15 mouse cellular contexts compared by ENCODE assay signal in the genomic region with DNA sequence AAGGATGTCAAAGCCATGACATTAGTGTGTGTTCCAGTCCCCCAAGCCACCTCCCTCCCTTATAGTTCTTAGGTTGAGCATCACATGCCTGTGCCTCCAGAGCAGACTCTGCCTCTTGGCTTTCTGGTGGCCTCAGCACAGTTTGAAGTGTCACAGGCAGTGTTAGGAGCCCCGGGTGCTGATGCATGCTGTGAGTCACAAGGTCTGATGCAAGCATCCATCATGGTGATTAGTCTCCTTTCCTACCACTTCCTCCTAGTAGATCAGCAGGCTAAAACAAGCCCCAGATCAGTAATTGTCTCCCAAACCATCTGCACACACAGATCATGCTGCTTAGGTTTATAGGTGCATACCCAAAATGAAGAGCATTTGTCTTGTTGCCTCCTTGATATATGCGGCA. TPM values are rescaled to one million over a fixed set of nuclear protein-coding genes. Genes with fewer than 3 reads are reported as not detected.
DNase-seq lines count a peak whose midpoint lies in the region; ATAC-seq and TF ChIP-seq lines count a peak whose summit lies in the region.
"Had no signal": no experiment of that assay in that cellular context is flagged by ENCODE, and none has a peak within 500 bp of the region (broad histone marks: within the 10 kb centered on the region; RNA-seq: fewer than 3 reads in every experiment).

No protein-coding gene starts in this region.

- TF ChIP-seq CTCF in liver, adult 2 months (IDR thresholded peaks at IDR 0.05; ENCODE audit: low read depth, low read length), result no peak

- no peak overlapping the region for H3K4me2 ChIP-seq in liver, embryonic 12.5 days
- H3K4me2 ChIP-seq: embryonic facial prominence, embryonic 12.5 days had no signal

- TF ChIP-seq POLR2A in liver, adult 2 months (IDR thresholded peaks at IDR 0.05; ENCODE audit: extremely low read depth, insufficient read depth, low read length), result no peak

- H3K79me2 ChIP-seq in liver, adult 2 months (ENCODE audit: control insufficient read depth, insufficient read depth, low read length), result no peaks in the 10 kb centered on the region

- peaks cover 51% of the 10 kb centered on the region for H3K4me1 ChIP-seq in liver, embryonic 12.5 days
- H3K4me1 ChIP-seq in liver, adult 2 months (ENCODE audit: control insufficient read depth, insufficient read depth, low read length), result no peaks in the 10 kb centered on the region

- H3K9me3 ChIP-seq in liver, embryonic 12.5 days (replicated peaks), result no peaks in the 10 kb centered on the region
- H3K9me3 ChIP-seq: embryonic facial prominence, embryonic 12.5 days had no signal

- H3K27ac ChIP-seq in liver, embryonic 12.5 days, result no peak overlapping the region
- H3K27ac ChIP-seq in liver, adult 2 months (replicated peaks; ENCODE audit: insufficient read depth, low read depth, low read length), result no peak overlapping the region
- H3K27ac ChIP-seq: embryonic facial prominence, embryonic 12.5 days had no signal

- DNase-seq in liver, result peak; percentile 26
- DNase-seq in adrenal gland, adult 18-20 months (ENCODE audit: low spot score in 2 of 2), result peak; percentile 22 to 28
- DNase-seq in liver, adult 2 months (ENCODE audit: extremely low read depth, low read depth, low spot score), result peak; percentile 13
- DNase-seq in splenic B cell, adult 2 months (ENCODE audit: low read depth, low spot score), result peak; percentile 33
- DNase-seq in spleen, adult 18-20 months, result no peak
- DNase-seq in retina, postnatal 1 day, result no peak
- DNase-seq in frontal cortex, postnatal 14 days (ENCODE audit: low spot score in 2 of 2), result no peak
- DNase-seq: cerebellum, adult 18-20 months; heart, adult 18-20 months; kidney, adult 18-20 months had no signal

- no peak for ATAC-seq in liver, embryonic 12.5 days
- ATAC-seq: CD4-positive, CD25-positive, alpha-beta regulatory T cell, adult 4 months; forebrain, embryonic 16.5 days; midbrain, embryonic 16.5 days had no signal

- 44% methylated on average over 2 of the region's 2 CpGs for WGBS in liver, embryonic 12.5 days (ENCODE audit: insufficient replicate concordance)
- WGBS in liver, adult 2 months, result 63% methylated on average over 2 of the region's 2 CpGs

- H3K27me3 ChIP-seq in liver, embryonic 12.5 days (replicated peaks), result no peaks in the 10 kb centered on the region
- no peaks in the 10 kb centered on the region for H3K27me3 ChIP-seq in liver, adult 2 months (ENCODE audit: control insufficient read depth, insufficient read depth, low read length)
- no peaks in the 10 kb centered on the region for H3K27me3 ChIP-seq in splenic B cell, adult 2 months (ENCODE audit: control insufficient read depth, insufficient read depth, low read length, poor library complexity, severe bottlenecking)

- no peak overlapping the region for H3K9ac ChIP-seq in liver, embryonic 12.5 days
- H3K9ac ChIP-seq in liver, adult 2 months (ENCODE audit: low read depth, low read length), result no peak overlapping the region
- H3K9ac ChIP-seq: embryonic facial prominence, embryonic 12.5 days had no signal

- no peaks in the 10 kb centered on the region for H3K36me3 ChIP-seq in liver, embryonic 12.5 days
- no peaks in the 10 kb centered on the region for H3K36me3 ChIP-seq in liver, adult 2 months (ENCODE audit: control insufficient read depth, insufficient read depth, low read length)
- no peaks in the 10 kb centered on the region for H3K36me3 ChIP-seq in splenic B cell, adult 2 months (ENCODE audit: control insufficient read depth, insufficient read depth, low read length, poor library complexity, severe bottlenecking)
- H3K36me3 ChIP-seq: embryonic facial prominence, embryonic 12.5 days had no signal

- H3K4me3 ChIP-seq in liver, embryonic 12.5 days, result no peak overlapping the region
- no peak overlapping the region for H3K4me3 ChIP-seq in liver, adult 2 months (ENCODE audit: insufficient read depth, low read depth, low read length)
- H3K4me3 ChIP-seq: embryonic facial prominence, embryonic 12.5 days had no signal

RNA-seq across cellular contexts. Expression of a gene that starts 35.2 kb away (rescaled TPM):
- 8.8 and 9.5 TPM in 2 replicates for polyA plus RNA-seq in liver, embryonic 12.5 days (2016; fragmentation: Nextera tagmentation; extraction: Ambion mirVana)
- 1 to 10 TPM; 7.3 to 9.0 TPM for total RNA-seq in adrenal gland, adult 18-20 months (2021)
- 0.55 and 1.2 TPM in 2 replicates for total RNA-seq in liver, adult 2 months (2014; rRNA removed)
- polyA plus RNA-seq in liver, adult 2 months (2012; rRNA removed), result 1.8 and 2.0 TPM in 2 replicates

Comparison
In these comparisons a context has a peak if more than half of its experiments do, and no peak if none do; other contexts are left out.
1. DNase-seq: peak in liver (single experiment), adrenal gland, adult 18-20 months (2 of 2), liver, adult 2 months (single experiment) and splenic B cell, adult 2 months (single experiment); none in spleen, adult 18-20 months (0 of 2), retina, postnatal 1 day (single experiment) and frontal cortex, postnatal 14 days (0 of 2).